Mouse (Mus musculus) inflammation-experienced regulatory T-cells, adult 16 weeks (primary cell): ENCODE data around the gene Nt5dc3. TPM values are rescaled to one million over a fixed set of nuclear protein-coding genes. Genes with fewer than 3 reads are reported as not detected.

Source experiments
- polyA plus RNA-seq: library from polyadenylated mRNA; unstranded; fragments of 100-300 nt; shearing (Covaris generic); gene quantifications from one replicate; pipeline ENCODE4 v1.2.1, GENCODE M21; 2017

Gene Nt5dc3
- polyA plus RNA-seq = 0.60 TPM

DNA sequence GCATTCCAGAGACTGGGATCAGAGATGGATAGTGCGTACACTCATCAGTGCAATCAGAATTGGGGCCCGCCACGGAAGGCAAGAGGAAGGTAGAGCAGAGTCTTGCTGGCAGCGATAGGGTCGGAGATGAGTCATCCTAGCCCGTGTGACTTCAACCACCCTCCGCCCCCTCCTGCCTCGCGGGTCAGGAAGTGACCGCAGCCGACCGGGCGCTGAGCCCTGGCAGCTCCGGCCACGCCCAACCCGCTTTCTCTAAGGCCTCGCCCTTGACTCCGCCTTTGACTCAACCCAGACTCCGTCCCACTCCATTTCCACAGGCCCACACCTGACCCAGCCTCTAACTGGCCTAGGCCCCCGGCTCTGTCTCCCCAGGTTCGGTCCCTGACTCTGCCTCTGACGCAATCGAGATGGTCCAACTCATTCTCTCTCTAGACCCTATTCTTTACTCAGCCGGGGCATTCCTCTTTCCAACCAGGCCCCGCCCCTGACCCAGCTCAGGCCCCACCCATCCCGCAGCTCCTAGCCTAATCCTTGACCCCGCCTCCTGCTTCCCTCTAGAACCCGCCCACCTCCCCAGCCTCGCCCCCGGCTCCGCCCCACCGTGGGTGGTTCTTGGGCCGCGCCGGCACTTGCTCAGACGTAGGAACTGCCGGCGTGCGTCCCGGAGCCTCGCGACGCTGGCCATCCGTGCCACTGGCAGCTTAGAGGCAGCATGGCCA is at the start of gene Nt5dc3:
Gene Nt5dc3, plus strand, starts transcription at position 608 of the 719 bp plus-strand sequence.

DNA sequence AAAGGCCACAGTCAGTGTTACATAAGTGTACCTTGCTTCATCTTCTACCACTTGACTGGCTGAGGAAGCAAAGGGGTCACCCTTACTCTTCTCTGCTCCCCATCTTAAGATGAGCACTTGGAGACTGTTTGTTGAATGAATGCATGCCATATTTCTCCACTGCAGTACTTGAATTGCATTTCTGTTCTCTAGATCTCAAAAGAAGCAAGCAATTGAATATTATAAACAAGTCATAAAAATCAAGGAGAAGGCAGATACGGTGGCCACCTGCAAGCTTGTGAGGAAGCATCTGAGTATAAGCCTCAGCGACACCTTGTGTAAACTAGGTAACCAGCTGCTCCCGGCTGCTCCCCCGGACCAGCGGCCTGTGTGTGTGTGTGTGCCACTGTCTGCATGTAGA is 15.1 kb upstream of the Nt5dc3 start, which contains the start of gene Gm49358:
Gene Gm49358, plus strand, starts transcription at position 301 of the 400 bp plus-strand sequence.

Other genes with a start within 250 kb of the Nt5dc3 start
- gene Hsp90b1, start 73.5 kb upstream of the Nt5dc3 start, polyA plus RNA-seq = 350 TPM
- gene Ttc41, start 73.2 kb upstream of the Nt5dc3 start, polyA plus RNA-seq = 1.1 TPM
- not detected for gene Gm49358, start 15.0 kb upstream of the Nt5dc3 start, polyA plus RNA-seq
- 0.98 TPM for gene Stab2, start 229.0 kb downstream of the Nt5dc3 start, polyA plus RNA-seq